Mouse (Mus musculus): ENCODE data around the gene Erlin1.

Erlin1 gene

DNA sequence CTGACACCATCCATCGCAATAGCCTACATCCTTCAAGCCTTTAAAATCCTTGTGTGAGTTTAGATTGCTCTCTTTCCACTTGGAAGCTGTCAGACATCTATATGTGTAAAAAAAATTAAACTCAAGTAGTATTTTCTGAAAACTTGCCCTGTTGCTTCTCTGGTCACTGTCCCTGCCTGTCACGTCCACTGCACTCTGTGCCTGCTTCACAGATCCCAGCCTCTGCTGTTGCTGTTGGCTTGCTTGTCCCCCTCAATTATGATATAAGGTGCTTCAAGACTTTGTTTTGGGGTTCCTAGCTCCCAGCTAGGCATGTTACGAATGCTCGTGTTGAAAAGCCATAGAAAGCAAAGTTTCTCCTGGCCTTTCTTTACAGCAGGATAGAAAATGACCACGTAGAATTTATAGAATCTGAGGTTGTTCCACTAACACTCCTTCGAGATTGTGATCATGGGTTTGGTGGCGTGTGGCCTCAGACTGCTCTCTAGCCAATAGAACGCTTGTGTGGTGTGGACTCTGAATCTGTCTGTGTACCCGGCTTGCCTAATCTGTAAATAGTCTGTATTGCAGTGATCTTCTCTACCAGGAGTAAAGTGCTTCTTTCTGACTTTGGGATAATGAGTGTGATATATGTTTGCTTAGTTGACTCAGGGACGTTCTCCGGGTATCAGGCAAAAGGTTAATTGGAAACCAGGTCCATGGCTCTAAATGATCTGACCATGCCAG, 70.6 kb downstream of the Erlin1 start:
- no peak for DNase-seq (ENCODE audit: low spot score)

DNA sequence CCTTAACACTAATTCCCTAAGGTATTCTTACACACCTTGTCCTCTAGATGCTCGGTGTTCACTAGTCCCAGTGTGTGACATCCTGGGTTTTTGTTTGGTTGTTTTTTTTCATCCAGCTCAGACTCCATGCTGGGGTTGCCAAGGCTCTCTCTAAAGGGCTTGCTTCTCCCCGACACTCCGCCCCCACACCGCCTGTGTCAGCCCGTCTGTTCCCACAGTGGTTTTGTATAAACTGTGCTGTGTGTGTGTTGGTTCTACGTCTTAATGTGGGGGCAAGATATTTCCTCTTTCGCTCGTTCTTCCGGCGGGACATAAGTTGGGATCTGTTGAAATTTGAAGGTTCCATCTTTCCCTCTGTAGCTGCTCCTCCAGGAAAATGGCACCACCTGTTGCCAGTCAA, 71.5 kb downstream of the Erlin1 start:
- no peak for DNase-seq (ENCODE audit: low spot score)

DNA sequence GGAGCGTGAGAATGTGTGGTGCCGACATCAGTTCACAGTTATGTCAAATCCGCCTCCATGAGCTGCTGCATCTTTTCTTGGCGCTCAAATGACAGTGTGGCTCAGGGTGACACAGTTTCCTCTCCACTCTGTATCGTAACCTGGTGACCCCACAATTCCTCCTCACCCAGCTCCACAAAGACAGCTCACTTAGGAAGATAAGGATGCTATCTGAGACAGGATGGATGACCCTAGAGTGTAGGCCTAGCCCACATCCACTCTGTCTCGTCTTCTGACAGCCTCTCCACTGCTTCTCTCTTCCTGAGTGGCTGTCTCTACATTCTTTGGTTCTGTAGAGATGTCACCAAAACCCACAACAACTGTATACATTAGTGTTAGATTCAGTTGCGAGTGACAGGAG, 74.2 kb downstream of the Erlin1 start:
- no peak for DNase-seq (ENCODE audit: low spot score)

DNA sequence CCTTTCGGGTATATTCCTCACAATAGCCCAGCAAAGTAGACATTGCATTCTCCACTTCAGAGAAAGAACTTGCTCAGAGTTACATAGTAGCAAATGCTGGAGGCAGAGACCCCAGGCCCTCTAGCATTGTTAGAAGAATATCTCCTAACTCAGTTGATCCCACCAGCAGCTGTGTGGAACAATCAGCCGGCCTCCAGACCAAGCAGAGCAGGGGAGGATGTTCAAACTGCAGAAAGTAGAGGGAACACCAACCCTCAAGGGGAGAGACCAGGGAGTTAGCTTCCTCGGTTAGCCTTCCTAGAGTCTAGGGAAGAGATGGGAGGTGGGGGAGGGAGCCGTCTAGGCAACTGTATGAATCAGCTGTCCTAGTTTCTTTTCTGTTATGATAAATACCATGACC, 77.1 kb downstream of the Erlin1 start:
- DNase-seq (ENCODE audit: low spot score): no peak

DNA sequence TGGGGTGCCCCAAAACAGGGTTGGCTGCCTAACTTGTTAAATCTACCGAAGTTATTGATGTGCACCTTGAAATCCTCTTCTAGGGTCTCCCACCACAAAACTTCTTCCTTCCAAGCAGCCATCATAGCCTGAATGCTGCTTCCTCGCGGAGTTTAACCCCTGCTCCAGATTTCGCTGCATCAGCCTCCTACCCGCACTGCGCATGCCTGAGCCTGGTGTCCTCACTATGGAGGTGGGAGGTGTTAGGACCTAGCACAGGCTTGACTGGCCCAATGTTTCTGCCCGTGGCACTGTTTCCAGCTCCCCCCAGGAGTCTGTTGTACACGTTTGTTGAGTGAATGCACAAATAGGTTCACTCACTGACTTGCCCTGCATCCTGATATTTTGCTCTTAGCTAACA, 79.2 kb downstream of the Erlin1 start:
- no peak for DNase-seq (ENCODE audit: low spot score)

DNA sequence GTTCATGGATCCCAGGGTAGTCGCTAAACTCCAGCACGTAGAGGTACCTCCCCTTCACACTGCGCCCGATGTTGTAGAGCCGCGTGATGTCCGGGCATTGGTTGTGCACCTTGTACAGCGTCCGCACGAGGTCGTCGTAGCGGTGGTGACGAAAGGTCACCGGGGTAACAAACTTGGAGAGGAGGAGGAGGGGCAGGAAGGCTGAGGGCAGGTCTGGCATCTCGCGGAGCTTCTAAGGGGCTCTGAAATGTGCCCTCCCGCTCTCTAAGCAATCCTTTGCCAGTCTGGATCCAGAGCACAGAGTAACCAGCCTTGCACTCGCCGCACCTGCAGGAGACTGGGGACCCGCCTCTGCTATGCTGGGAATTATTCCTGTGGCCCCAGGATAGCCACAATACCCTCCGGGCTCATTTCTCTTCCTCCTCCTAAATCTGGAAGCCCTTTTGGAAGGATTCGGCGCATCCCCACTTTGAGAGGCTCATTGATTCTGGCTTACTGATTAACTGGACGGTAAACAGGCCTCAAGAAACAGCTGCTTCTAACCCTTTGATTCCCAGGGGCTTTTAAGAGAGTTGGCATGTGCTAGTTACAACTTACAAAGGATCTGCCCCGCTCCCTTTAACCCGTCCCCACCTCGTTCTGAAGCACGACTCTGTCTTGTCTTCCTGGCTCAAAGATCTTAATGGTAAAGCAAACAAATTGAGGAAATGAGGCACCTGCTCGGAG, 83.4 kb downstream of the Erlin1 start, which contains the start of gene Cpn1:
Cpn1 (minus strand) TSS at position 488 of the 726 bp plus-strand sequence.
- DNase-seq (ENCODE audit: low spot score): no peak
